Mouse (Mus musculus) mesoderm, embryonic 11.5 days (tissue): ENCODE measurements around the gene Zfp385c.

Source experiments
- DNase-seq: peaks from one replicate; pipeline ENCODE4 v3.0.0-alpha.2; 2012; ENCODE audit warnings: low read depth, low spot score

The Zfp385c gene

GRCm38 (mm10) chr11:100718462-100718861, 26.2 kb upstream of the Zfp385c start:
- no peak for DNase-seq

DNA sequence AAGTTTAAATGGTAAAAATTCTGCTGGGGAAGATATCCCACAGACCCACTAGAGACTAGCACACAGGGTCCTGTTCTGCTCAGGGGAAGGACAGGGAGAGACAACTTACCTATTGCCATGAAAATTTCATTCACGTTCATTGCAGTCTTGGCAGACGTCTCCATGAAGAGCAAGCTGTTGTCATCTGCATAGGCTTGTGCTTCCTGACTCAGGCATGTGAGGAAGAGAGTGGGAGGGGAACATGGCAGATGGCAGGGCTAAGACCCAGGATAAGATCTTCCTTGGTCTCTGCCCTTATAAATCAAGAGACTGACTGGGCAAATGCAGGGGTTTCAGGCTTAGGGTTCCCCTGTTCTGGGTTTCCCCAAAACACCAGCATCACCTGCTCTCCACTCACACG, 24.4 kb upstream of the Zfp385c start:
- DNase-seq, result no peak

DNA sequence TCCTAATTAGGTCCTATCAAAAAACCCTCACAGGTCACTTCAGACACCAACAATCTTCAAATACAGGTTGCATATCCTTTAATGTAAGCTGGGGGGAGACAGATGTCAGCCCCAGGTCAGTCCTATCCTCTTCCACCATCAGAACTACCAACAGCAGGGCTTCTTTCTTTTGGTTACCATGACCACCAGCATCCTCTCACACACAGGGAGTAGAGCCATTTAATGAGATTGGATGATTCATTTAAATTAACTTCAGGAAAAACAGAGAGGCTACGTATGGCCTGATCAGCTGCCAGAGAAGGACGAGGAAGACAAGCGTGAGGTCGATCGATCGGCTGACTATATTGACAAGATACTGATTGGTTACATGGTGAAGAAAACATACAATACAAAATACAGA, 22.7 kb upstream of the Zfp385c start:
- DNase-seq, result no peak

GRCm38 (mm10) chr11:100714534-100714915, 22.3 kb upstream of the Zfp385c start:
- DNase-seq, result peak; percentile 82

GRCm38 (mm10) chr11:100713735-100714533, 21.7 kb upstream of the Zfp385c start, which contains the start of gene Hspb9:
Hspb9 (plus strand) TSS chr11:100713850.
- peak; percentile 58 for DNase-seq

- DNase-seq, result no peak
Observed at GRCm38 (mm10) chr11:100713174-100713573, 20.9 kb upstream of the Zfp385c start.

- peak; percentile 88 for DNase-seq
Observed at GRCm38 (mm10) chr11:100711783-100712615, 19.7 kb upstream of the Zfp385c start, which contains the start of gene Kat2a. Kat2a (minus strand) TSS chr11:100712465.

DNA sequence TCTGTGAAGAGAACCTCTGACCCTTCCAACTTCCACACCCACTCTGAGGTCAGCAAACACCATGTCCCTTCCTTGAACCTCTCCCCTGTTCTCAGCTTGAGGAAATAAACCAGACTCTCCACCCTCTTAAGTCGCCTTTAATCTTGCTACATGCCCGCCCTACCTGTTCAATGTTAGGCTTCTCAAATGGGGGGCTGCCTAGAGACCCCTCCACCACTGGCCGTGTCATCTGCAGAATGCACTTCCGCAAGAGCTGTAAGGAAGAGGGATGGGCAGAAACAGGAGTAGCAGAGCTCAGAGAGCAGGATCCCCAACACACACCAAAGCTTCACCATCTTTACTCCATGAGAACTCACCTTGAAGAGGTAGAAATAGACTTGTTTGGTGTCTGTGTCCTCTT, 18.7 kb upstream of the Zfp385c start:
- no peak for DNase-seq

DNA sequence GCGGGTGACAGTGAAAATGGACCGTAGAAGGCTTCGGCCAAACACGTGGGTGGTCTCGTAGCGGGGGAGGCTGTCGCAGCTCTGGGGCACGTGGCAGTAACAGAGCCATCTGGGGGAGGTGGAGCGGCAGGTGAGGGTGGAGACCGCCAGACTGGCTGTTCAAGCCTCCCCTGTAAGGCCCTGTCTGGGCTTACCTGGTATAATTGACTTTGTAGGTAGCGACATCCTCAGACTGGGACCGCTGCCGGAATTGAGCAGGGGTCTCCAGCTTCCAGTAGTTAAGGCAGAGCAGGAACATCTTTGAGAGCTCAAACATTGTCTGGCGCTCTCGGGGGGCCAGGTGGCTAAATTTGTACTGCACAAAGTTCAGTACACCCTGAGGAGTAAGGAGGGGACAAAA, 18.3 kb upstream of the Zfp385c start:
- no peak for DNase-seq

- no peak for DNase-seq
Observed at GRCm38 (mm10) chr11:100709201-100709810, 17.1 kb upstream of the Zfp385c start.

GRCm38 (mm10) chr11:100705095-100705747, 13.0 kb upstream of the Zfp385c start:
- no peak for DNase-seq

- no peak for DNase-seq
Observed at GRCm38 (mm10) chr11:100703851-100704531, 11.7 kb upstream of the Zfp385c start, which contains the start of gene Dhx58. Dhx58 (minus strand) TSS chr11:100704271.

GRCm38 (mm10) chr11:100703366-100703765, 11.1 kb upstream of the Zfp385c start:
- DNase-seq, result no peak

GRCm38 (mm10) chr11:100702906-100703305, 10.7 kb upstream of the Zfp385c start:
- DNase-seq, result no peak

DNA sequence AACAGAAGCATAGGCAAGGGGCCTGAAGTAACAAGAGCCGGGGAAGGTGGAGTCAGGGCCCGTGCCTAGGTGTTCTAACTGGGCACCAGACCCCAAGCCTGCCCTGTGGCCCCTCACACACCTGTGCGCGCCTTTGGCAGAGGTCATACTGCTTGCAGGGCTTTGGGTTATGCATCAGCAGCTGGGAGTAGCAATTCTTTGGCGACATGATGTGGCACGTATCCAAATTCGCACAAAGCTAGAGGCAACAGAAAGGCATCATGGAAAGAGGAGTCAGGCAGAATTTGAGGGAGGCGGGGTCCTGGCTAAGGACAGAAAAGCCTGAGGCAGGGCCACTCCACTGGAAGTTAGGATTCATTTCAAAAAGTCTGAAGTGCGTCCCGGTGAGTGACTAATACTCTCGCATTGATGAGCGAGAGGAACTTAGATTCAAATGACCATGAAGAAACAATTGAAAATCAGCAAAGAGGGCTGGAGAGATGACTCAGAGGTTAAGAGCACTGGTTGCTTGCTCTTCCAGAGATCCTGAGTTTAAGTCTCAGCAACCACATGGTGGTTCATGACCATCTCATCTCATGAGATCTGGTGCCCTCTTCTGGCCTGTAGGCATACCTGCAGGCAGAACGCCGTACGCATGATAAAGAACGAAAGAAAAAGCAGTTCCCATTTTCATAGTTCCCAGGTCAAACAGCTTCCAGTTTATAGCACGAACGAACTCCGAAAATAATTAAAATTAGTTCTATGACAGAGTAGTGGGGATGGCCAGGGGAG, 10.0 kb upstream of the Zfp385c start:
- DNase-seq, result peak; percentile 86

- no peak for DNase-seq
Observed at GRCm38 (mm10) chr11:100701301-100701700, 9.0 kb upstream of the Zfp385c start.

GRCm38 (mm10) chr11:100700710-100701109, 8.5 kb upstream of the Zfp385c start:
- no peak for DNase-seq

- DNase-seq, result no peak
Observed at GRCm38 (mm10) chr11:100697921-100698320, 5.7 kb upstream of the Zfp385c start.

- peak; percentile 80 for DNase-seq
Observed at GRCm38 (mm10) chr11:100694926-100695325, 2.7 kb upstream of the Zfp385c start.

DNA sequence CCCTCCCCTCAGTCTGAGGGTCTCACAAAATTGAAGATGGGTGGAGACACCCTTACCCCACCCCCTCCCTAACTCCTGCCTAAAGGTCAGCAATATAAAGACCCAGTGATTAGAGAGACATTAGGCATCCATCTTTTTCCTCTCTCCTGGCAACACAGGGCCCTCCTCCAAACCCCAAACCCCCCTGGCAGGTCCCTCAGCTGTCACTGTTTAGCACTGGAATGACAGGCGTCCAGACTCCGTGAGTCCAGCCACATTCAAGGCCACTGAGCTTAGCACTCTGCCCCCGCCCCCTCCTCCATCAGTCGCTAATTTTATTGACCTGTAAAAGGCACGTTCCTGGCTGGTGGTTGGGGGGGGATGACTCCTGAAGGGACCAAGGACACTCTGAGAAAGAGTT, 899 bp upstream of the Zfp385c start:
- no peak for DNase-seq
